Mouse (Mus musculus) kidney, postnatal 0 days (tissue): ENCODE measurements around the gene Gm9844. TPM values are rescaled to one million over a fixed set of nuclear protein-coding genes. Genes with fewer than 3 reads are reported as not detected.

ENCODE experiments used
- ATAC-seq: fragments of 200-750 bp; cut with Nextera tagmentation; replicated peaks from 2 replicates; pipeline ENCODE4 v1.8.0; 2017; ENCODE audit warnings: low read depth, moderate number of reproducible peaks, moderate TSS enrichment, moderate library complexity; ENCODE audit not compliant: low FRiP score
- DNase-seq: peaks from one replicate; pipeline ENCODE4 v3.0.0-alpha.2; 2016; ENCODE audit warnings: low spot score
- H3K27ac ChIP-seq: fragments of 300-500 bp; sonication (generic); 2 replicates; pipeline ENCODE4 v1.5.1; 2014; ENCODE audit warnings: mild to moderate bottlenecking
- H3K27me3 ChIP-seq: fragments of 300-500 bp; sonication (generic); 2 replicates; pipeline ENCODE4 v1.6.1; 2014; ENCODE audit warnings: low read length, mixed read lengths; ENCODE audit not compliant: insufficient read depth
- H3K36me3 ChIP-seq: fragments of 300-500 bp; sonication (generic); 2 replicates; pipeline ENCODE4 v1.6.1; 2014; ENCODE audit warnings: low read length, mixed read lengths; ENCODE audit not compliant: insufficient read depth
- H3K4me1 ChIP-seq: fragments of 300-500 bp; sonication (generic); replicated peaks from 2 replicates; pipeline ENCODE4 v1.6.1; 2014; ENCODE audit warnings: antibody characterized with exemption, low read length, mixed read lengths; ENCODE audit not compliant: insufficient read depth
- H3K4me2 ChIP-seq: fragments of 300-500 bp; sonication (generic); 2 replicates; pipeline ENCODE4 v1.6.1; 2014; ENCODE audit warnings: mild to moderate bottlenecking, low read length, moderate library complexity, mixed read lengths
- H3K4me3 ChIP-seq: fragments of 300-500 bp; sonication (generic); replicated peaks from 2 replicates; pipeline ENCODE4 v1.5.1; 2014; ENCODE audit warnings: low read depth, low read length
- H3K9ac ChIP-seq: fragments of 300-500 bp; sonication (generic); 2 replicates; pipeline ENCODE4 v1.6.1; 2014; ENCODE audit warnings: low read depth, low read length
- H3K9me3 ChIP-seq: fragments of 300-500 bp; sonication (generic); replicated peaks from 2 replicates; pipeline ENCODE4 v1.6.1; 2016; ENCODE audit warnings: low read length, inconsistent platforms, mixed read lengths
- CTCF ChIP-seq: IDR thresholded peaks from 2 replicates; pipeline ENCODE4 v1.5.1; 2016; ENCODE audit warnings: antibody characterized with exemption, low read depth, mild to moderate bottlenecking, moderate library complexity
- WGBS: fragments of 180-500 bp; shearing (Covaris S2); extraction: QIAGEN DNeasy Blood & Tissue Kit; methylation state at CpG from one replicate; pipeline ENCODE4 v1.1.7; 2014; 5-methylcytosine and 5-hydroxymethylcytosine counted together
- polyA plus RNA-seq: library from polyadenylated mRNA; unstranded; fragments of >200 nt; fragmentation: Nextera tagmentation; extraction: Ambion mirVana; gene quantifications from 2 replicates; pipeline ENCODE4 v1.2.1, GENCODE M21; 2015

The Gm9844 gene
- polyA plus RNA-seq, 1 experiment from 2014 or later: 18.6 TPM

- no peak for ATAC-seq
- Histone ChIP-seq H3K36me3 (no peaks in the 10 kb centered on the region), H3K9ac (no peak overlapping the region), H3K9me3 (no peaks in the 10 kb centered on the region), H3K4me1 (no peaks in the 10 kb centered on the region; the same call in 1 of the 2 replicates), H3K4me3 (no peak overlapping the region), H3K4me2 (no peak overlapping the region), H3K27me3 (no peaks in the 10 kb centered on the region), H3K27ac (no peak overlapping the region)
- no peak for DNase-seq
- no peak for TF ChIP-seq CTCF
- 68% methylated on average over 5 of the region's 5 CpGs for WGBS
These were observed 10.3 kb upstream of the Gm9844 start for GRCm38 (mm10) chr7:24851596-24852325.

- ATAC-seq (0 out of 2 replicates have a peak, but pooled peaks have one; percentile 42), DNase-seq (no peak)
- Histone ChIP-seq H3K4me3 (no peak overlapping the region), H3K9me3 (no peaks in the 10 kb centered on the region), H3K27ac (no peak overlapping the region), H3K4me1 (no peaks in the 10 kb centered on the region; the same call in 1 of the 2 replicates), H3K27me3 (no peaks in the 10 kb centered on the region), H3K9ac (no peak overlapping the region), H3K36me3 (no peaks in the 10 kb centered on the region), H3K4me2 (no peak overlapping the region)
- WGBS: 62% methylated on average over 8 of the region's 8 CpGs
- TF ChIP-seq CTCF: no peak
These were observed 9.3 kb upstream of the Gm9844 start for GRCm38 (mm10) chr7:24852557-24853232.

DNA sequence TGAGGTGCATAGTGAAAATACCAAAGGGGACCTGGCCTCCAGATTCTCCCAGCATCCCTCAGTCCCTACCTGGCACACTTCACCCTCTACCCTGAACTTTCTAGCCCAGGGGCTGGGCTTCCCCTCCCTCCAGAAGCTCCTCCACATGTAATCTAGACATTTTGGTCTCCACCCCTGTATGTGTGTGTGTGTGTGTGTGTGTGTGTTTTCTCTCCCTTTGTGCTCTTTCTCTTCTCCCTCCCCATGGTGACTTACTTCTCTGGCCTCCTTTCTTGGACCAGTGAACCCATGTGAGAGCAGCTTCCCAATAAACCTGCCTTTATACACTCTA lies 8.8 kb upstream of the Gm9844 start:
- H3K9me3 ChIP-seq: no peaks in the 10 kb centered on the region
- H3K4me3 ChIP-seq: no peak overlapping the region
- ATAC-seq: no peak
- H3K27ac ChIP-seq: no peak overlapping the region
- DNase-seq: no peak
- no peaks in the 10 kb centered on the region; the same call in 1 of the 2 replicates for H3K4me1 ChIP-seq
- H3K27me3 ChIP-seq: no peaks in the 10 kb centered on the region
- no peak for TF ChIP-seq CTCF
- no peak overlapping the region for H3K9ac ChIP-seq
- H3K36me3 ChIP-seq: no peaks in the 10 kb centered on the region
- H3K4me2 ChIP-seq: no peak overlapping the region

DNA sequence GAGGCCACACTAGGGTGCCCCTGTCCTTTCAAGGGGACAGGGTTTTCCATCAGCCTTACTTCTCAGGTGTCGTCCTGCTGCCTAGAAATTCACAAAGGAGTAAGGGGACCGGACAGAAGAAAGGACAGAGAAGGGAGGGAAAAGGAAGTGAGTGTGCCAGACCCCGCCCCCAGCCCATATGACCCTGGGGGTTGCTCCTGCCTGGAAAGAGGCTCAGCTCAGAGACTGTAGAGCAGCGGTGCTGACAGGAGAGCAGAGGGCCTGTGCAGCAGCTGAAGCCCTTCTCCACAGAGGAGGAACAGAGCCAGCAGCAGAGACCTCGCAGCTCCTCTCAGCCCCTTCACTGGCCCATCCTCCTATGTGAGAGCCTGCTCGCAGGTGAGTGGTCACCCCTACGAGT lies 8.3 kb upstream of the Gm9844 start:
- Histone ChIP-seq H3K27me3 (no peaks in the 10 kb centered on the region), H3K4me3 (no peak overlapping the region), H3K36me3 (no peaks in the 10 kb centered on the region), H3K4me2 (no peak overlapping the region), H3K9me3 (no peaks in the 10 kb centered on the region), H3K27ac (no peak overlapping the region), H3K9ac (no peak overlapping the region), H3K4me1 (no peaks in the 10 kb centered on the region; the same call in 1 of the 2 replicates)
- no peak for DNase-seq
- ATAC-seq: no peak
- TF ChIP-seq CTCF: no peak
- 25% methylated on average over 7 of the region's 7 CpGs for WGBS

- DNase-seq (no peak), ATAC-seq (no peak)
- no peak for TF ChIP-seq CTCF
- Histone ChIP-seq H3K4me2 (no peak overlapping the region), H3K9me3 (no peaks in the 10 kb centered on the region), H3K9ac (no peak overlapping the region), H3K27ac (no peak overlapping the region), H3K27me3 (no peaks in the 10 kb centered on the region), H3K36me3 (no peaks in the 10 kb centered on the region), H3K4me1 (no peaks in the 10 kb centered on the region; the same call in 1 of the 2 replicates), H3K4me3 (no peak overlapping the region)
- WGBS: 53% methylated on average over 6 of the region's 6 CpGs
These were observed 5.4 kb upstream of the Gm9844 start for GRCm38 (mm10) chr7:24856460-24857120.

GRCm38 (mm10) chr7:24859234-24859633 lies 2.8 kb upstream of the Gm9844 start:
- no peaks in the 10 kb centered on the region for H3K36me3 ChIP-seq
- H3K9ac ChIP-seq: no peak overlapping the region
- no peaks in the 10 kb centered on the region for H3K9me3 ChIP-seq
- no peak for DNase-seq
- no peak for ATAC-seq
- no peak overlapping the region for H3K27ac ChIP-seq
- no peak overlapping the region for H3K4me2 ChIP-seq
- H3K4me3 ChIP-seq: no peak overlapping the region
- TF ChIP-seq CTCF: no peak
- no peaks in the 10 kb centered on the region for H3K4me1 ChIP-seq
- no peaks in the 10 kb centered on the region for H3K27me3 ChIP-seq
- WGBS: 62% methylated on average over 5 of the region's 5 CpGs
